Mouse (Mus musculus) urinary bladder, postnatal 10 days (tissue): ENCODE results near the gene Cry2.

Experiments
- DNase-seq: peaks from one replicate; pipeline ENCODE4 v3.0.0; 2022; ENCODE audit warnings: low spot score

Gene Cry2

DNA sequence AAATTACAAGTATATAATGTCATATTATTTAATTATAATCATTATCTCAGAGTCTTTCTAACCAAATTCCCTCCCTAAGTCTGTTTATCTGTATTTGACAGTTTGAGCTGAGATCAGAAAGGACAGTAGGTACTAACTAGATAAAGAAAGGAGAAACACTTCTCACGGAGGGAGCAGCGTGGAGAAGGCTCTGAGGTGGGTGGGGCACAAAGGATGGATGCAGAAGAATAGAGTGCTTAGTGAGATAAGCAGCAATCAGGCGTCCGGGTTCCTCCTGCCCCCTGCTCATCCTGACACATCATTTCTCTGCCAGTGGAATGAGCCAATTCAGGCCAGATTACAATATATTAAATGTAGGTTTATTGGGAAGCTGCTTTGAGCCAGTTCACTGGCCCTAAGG, 10.5 kb upstream of the Cry2 start:
- DNase-seq = no peak

DNA sequence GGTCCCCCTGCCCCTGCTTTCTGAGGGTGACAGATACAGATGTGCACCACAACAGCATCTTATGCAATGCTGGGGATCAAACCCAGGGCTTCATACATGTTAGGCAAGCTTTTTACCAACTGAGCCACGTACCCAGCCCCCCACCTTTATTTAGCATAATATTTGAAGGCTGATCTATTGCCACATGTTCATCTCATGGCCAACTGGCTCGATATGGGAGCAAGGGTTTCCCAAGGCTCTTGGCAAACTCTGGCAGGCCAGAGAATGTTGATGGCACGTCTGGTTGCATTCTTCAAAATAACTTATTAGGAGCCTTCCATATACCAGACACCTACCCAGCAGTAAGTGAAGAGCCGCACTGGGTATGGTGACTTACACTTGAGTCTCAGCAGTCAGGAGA, 9.5 kb upstream of the Cry2 start:
- DNase-seq = no peak

DNA sequence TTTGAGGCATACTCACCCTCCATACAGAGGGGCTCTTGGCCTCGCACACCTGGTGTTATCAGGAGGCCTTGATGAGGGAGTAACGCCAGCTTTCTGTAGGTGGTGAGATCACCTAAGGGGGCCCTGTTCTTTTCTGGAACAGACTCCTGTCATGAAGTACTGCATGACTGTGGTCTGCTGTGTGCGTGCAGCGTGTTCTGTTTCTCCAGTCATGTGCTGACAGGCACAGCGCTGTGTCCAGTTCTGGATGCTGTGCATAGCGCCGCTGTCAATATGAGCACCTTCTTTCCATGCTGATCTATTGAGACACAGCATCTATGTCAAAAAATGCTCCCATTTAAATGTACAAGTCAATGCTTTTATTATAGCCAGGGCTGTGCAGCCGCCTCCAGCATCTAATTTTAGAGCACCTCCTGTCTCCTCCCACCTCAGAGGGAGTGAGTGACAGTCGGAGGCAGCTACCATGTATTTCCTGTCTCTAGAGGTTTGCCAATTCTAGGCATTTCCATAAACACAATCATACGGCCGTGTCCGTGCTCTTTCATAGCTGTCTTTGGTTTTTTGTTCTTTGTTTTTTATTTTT, 8.7 kb upstream of the Cry2 start:
- DNase-seq = no peak

GRCm38 (mm10) chr2:92440432-92440831, 6.6 kb upstream of the Cry2 start:
- DNase-seq = no peak

DNA sequence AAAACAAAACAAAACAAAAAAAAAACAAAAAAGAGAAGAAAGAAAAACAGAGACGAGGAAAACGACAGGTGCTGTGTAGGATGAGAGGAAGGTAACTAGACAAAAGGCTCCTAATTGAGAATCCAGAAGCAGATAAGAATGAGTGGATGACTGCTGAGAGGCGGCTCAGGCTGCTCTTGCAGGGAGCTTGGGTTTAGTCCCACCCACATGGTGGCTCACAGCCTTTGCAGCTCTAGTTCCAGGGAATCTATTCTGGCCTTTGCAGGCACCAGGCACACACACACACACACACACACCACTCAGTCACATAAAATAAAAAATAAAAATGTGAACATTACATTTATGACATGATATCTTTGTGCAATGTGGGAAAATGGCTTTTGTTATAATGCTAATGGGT, 4.7 kb upstream of the Cry2 start:
- DNase-seq = no peak

DNA sequence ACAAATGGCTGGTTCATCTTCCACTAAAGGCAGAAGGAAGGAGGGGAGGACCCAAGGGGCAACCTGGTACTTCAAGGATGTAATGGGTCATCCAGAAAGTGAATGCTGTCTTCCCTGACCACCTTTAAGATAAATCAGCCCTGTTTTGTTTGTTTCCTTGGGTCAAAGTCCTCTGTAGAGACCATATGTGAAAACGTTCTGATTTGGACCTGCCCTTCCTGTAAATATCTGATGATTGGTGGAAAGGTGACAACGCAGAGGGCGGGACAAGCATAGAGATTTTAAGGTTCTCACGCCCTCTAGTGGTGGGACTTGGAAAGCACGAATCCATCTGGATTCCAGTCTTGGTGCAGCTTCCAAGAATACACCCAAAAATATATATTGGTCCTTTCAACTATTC, 4.0 kb upstream of the Cry2 start:
- DNase-seq = no peak

DNA sequence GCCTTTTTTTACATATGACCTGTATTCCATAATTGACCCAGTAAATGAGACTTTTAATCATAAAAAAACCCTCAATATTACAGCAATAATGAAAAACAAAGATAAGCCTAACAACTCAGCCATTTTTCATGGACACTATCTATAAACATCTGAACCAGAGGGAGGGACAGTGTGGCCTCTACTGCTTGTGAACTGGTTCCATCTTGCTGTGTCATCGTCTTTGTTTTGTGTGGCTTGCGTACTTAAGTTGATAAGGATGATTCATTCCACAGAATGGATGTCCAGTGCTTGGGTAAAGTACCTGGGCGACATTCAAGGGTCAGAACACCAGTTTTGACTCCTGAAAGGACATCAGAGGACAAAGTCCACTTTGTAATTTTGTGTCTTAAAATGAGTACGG, 3.5 kb upstream of the Cry2 start:
- no peak for DNase-seq

DNA sequence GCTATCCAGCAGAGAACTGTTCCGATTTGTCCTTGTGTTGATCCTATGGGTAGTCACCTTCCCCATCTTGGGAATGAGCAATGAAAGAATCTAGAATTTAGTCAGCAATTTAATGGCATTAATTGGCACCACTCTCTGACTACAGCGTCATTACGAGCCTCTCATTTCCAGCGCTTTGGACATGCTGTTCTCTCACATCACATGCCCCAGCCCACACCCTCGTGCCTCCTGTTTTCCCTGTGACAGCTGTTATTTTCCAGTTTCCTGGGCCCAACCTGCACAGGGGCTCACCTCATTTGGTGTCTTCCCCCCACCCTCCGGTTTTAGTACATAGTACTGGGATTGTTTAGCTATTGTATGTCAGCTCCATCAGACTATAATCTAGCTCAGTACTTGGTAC, 1.2 kb upstream of the Cry2 start:
- DNase-seq = no peak

GRCm38 (mm10) chr2:92434375-92434745, 517 bp upstream of the Cry2 start:
- DNase-seq = no peak

DNA sequence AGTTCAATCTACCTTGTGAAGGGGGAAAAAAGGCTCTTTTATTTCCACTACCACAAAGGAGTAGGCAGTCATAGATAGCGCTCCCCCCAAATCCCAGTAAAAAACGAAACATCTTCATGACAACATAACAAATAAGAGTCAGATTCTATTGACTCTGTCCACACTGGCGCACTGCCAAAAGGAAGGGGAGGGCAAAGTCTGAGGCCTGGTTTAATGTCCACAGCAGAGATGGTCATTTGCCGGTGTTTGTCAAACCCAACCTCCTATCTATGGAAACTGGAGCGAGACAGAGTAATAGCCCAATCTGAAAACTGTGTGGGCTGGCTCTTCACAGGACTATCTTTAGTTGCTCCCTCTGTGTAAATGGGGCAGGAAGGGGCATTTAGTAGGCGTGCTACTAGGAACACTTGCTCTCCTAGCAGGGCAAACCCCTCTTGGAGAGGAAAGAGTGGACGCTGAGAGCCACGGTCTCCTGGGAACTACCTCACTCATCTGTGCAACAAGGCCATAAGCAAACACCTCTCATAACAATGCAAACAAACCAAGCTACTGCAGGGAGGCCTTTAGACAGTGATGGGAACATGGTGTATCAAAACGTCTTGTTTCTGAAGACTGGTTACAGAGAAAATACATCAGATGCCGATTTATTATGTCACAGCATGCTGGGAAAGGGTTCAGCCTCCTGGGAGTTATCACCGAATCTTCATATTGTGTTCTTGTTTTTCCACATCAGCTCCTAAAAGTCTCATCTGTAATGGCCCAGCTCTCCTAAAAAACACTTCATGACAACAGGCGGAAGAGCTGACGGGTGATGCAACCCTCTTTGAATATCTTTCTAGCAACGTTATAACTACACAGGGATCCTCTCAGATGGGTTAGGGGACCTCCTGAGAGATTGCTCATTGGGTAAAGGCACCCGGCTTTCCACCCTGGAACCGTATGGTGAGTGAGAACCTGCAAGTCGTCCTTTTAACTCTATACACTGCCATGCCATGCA, 1.2 kb downstream of the Cry2 start:
- no peak for DNase-seq

DNA sequence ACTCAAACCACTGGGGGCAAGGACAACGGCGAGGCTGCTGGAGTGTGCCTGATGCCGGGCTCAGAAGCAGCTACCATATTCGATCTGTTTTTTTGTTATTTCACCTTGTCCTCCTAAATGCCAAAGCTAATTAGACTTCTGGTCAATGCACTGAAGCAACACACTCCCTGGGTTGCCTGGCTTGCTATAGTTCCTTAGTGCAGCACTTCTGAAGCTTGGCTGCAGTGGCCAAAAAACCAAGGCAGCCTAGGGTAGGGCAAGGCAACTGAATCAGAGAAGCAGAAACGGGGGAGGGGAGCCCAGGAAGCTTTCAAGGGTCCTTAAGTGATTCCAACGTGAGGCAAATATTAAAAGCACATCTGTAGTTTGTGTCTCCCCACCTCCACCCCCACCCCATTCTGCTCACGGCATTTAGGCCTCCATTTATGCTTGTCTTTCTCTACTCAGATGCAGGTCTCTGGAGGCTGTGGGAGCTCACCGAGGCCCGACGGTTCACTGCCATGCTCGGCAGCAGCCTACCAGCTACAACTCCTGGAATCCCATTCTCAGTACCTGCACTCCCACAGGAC, 2.1 kb downstream of the Cry2 start:
- no peak for DNase-seq

- DNase-seq = no peak
Observed at GRCm38 (mm10) chr2:92430723-92431541, 2.9 kb downstream of the Cry2 start.

DNA sequence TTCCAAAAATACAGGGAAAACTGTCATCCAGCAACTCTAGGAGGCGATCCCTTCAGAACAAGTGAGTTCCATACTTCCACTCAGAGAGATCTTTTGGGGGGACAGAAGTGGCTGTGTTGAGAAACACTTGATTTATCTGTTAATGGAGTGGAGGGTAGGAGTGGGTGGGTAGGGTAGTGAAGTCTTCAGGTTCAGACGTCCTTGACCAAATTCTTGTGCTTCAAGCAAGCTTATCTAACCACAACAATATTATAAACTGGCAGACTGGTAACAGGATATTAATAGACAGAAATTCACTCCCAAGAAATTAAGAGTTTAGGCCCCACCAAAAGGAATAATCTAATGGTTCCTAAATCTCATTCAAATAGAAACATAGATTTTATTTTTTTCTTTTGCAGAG, 3.8 kb downstream of the Cry2 start:
- DNase-seq = no peak

GRCm38 (mm10) chr2:92427882-92428281, 6.0 kb downstream of the Cry2 start:
- DNase-seq = peak; percentile 49

GRCm38 (mm10) chr2:92426426-92426825, 7.4 kb downstream of the Cry2 start:
- DNase-seq = no peak

DNA sequence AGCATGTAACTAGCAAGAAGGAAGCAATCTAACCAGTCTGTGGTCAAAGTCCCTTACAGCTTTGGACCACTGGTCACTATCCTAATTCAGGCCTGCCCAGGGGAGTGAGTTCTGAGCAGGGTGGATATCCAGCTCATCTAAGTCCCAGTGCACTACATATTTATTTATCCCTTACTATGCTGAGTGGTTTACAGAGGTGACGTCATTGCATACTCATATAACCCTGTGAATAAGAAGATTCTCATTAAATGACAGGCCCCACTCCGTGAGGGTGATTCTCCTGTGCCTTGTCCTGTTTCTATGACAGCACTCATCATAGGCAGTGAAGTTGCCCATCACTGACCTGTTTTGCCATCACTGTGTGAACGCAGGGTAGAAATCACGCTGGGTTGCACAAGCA, 8.5 kb downstream of the Cry2 start:
- DNase-seq = no peak

- no peak for DNase-seq
Observed at GRCm38 (mm10) chr2:92424462-92425308, 9.2 kb downstream of the Cry2 start.

- DNase-seq = peak; percentile 81
Observed at GRCm38 (mm10) chr2:92423702-92424461, 10.0 kb downstream of the Cry2 start.

DNA sequence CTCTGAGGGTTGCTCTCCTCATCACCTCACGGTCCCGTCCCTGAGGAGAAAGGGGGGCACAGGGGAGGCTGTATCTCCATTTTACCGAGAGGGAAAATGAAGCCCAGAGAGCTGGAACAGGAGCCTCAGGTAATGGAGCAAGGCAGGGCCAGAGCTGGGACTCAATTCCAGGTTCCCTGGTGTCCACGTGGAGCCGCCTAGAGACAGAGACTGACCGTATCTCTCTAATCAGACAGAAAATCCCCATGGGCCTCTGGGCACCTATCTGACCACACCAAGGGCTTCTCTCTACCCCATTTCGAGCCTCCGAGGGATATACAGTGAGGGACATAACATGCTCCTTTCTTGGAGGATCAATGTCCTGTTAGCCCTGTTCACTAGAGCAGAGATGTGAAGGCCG, 10.7 kb downstream of the Cry2 start:
- DNase-seq = no peak

GRCm38 (mm10) chr2:92422388-92423135, 11.3 kb downstream of the Cry2 start:
- no peak for DNase-seq
